Mouse (Mus musculus) adipocyte (in vitro differentiated cells): ENCODE measurements at regions not wholly inside any gene's neighbourhood (a gene's known extent, or its start where the extent isn't known, plus 50 kb on each side); places are given as distances from the start of the nearest gene placed in this dataset.

Source experiments
- DNase-seq: peaks from one replicate; pipeline ENCODE4 v3.0.0-alpha.2; 2016; ENCODE audit warnings: low spot score

DNA sequence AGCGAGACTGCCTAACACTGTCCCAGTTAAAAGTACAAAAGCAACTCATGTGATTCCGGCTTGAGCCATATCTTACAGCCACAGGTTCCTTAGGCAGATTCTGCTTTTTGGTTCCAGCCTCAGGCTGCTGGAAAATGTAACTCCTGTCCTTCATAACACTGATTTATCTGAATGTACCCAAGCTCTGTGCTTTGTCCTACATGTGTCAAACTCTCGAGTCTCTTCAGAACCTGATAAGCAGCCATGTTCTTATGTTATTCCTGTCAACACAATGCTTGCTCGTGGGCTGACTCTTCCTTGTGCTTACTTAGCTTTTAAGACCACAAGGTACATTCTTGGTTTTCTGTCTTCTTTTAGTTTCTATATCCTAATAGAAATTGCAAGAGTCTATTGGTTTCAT lies 556.3 kb downstream of the Adgrl2 start:
- DNase-seq: no peak

- peak; percentile 7 for DNase-seq
Observed at GRCm38 (mm10) chr3:148429012-148429865, 561.1 kb downstream of the Adgrl2 start.

GRCm38 (mm10) chr3:148424089-148424488 lies 566.3 kb downstream of the Adgrl2 start:
- no peak for DNase-seq

DNA sequence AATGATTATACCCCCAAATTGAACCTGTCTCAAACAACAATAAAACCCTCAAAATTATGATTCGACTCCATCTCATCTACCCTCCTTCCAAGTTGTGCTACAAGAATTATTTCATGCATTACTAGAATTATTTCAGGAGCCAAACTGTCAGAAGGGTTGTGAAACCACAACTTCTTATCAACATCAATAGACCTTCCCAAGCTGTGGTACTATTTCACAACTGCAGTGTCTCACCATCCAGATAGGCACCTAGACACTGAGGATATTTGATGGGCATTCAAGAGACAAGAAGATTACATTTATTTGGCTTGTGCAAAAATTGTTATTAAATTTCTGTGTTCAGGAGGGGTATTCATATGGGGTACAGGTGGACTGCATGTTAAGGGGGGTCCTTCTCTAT lies 567.0 kb downstream of the Adgrl2 start:
- no peak for DNase-seq

GRCm38 (mm10) chr3:148422720-148423119 lies 567.6 kb downstream of the Adgrl2 start:
- no peak for DNase-seq

GRCm38 (mm10) chr3:148422205-148422604 lies 568.1 kb downstream of the Adgrl2 start:
- DNase-seq: no peak

DNA sequence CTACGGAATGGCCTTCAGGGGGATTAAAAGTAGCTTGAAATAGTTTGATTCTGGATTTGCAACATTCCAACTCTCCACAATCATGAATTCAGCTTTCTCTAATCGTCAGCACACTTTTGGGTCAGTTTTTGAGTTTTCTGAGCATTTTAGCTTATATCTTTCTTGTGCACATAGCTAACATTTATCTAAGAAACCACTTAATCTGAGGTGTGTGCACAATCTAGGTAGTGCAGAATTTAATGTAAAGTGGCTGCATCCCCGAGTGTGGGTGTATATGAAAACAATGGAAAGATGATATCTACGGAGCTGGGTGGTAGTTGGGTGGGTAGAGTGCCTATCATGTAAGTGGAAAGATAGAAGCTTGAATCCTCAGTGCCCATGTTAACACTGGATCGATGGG lies 570.1 kb downstream of the Adgrl2 start:
- no peak for DNase-seq

GRCm38 (mm10) chr3:148419462-148420074 lies 570.8 kb downstream of the Adgrl2 start:
- DNase-seq: no peak

- DNase-seq: no peak
Observed at GRCm38 (mm10) chr3:148418067-148418466, 572.3 kb downstream of the Adgrl2 start.

- no peak for DNase-seq
Observed at GRCm38 (mm10) chr3:148415443-148415842, 574.9 kb downstream of the Adgrl2 start.

DNA sequence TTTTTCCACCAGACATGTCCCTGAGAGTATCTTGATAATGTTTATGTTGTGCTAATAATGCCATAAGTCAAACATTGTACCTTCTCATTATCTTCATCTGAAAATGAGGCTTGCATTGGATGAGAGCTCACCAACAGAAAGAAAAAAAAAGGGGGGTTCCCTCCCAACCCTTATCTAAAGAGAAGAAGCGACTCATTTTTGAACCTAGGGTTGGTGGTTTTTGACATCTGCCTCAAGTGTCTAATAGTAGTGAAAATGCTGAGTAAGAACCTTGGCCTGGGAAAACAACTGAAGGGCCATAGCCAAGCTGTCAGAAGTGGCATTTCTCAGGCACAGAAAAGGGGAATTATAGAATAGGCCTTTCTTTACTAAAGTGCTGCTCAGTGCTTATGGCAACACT lies 577.3 kb downstream of the Adgrl2 start:
- DNase-seq: no peak

DNA sequence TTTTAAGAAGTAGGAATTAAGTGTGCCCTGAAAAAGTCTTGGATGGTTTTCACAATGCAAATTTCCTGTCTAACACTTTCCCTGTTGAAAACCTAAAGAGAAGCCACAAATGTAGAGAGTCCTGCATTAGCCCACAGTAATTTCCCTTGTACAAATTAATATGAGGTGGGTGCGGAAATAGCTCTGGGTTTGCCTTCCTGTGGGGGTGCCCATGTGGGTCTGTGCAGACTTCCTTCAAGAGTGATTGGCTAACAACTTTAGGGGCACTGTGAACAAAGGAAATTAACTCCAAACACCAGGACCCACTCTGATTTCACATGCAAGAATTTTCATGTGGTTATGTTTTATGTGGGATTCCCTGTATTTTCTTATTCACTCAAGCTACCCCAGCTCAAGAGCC lies 578.2 kb downstream of the Adgrl2 start:
- no peak for DNase-seq

GRCm38 (mm10) chr3:148398349-148398748 lies 592.0 kb downstream of the Adgrl2 start:
- DNase-seq: no peak

DNA sequence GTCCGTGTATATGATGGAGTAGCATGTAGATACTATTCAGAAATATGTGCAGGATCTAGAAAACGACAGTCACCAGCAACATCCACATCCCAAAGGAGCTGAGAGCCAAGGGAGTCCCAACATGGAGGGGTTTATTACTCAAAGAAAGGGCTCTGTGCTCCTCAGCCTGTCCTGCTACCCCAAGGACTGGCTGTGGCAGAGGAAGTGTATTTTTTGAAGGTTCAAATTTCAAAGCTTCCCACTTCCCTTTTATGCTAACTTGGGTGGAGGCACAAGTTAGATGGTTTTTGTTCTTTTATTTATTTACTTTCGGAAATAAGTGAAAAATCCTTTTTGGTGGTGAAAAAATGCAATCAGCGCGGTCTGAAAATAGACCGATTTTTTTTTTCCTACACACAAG lies 602.8 kb downstream of the Adgrl2 start:
- no peak for DNase-seq

GRCm38 (mm10) chr3:148385712-148386111 lies 604.6 kb downstream of the Adgrl2 start:
- DNase-seq: no peak

- DNase-seq: no peak
Observed at GRCm38 (mm10) chr3:148381057-148381456, 609.3 kb downstream of the Adgrl2 start.

GRCm38 (mm10) chr3:148363331-148363730 lies 627.0 kb downstream of the Adgrl2 start:
- no peak for DNase-seq

GRCm38 (mm10) chr3:148362453-148362864 lies 627.9 kb downstream of the Adgrl2 start:
- DNase-seq: no peak

- peak; percentile 89 for DNase-seq
Observed at GRCm38 (mm10) chr3:148343633-148344361, 646.6 kb downstream of the Adgrl2 start.

DNA sequence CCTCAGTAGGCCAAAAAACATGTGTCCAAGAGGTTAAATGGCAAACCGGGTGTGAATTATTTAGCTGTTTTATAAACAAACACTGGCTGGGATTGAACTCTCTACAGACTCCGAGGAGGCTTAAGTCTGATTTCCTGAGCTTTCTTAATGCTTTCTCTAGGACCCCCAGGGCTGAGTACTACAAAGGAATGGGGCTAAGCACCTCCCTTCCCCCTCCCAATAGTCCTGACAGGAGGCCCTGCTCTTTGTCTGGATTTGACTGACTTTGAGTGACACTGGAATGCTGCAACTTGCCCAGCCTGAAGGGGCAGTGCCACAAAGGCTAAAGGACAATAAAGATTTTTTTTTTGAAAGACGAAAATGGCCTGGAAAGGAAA lies 647.1 kb downstream of the Adgrl2 start:
- DNase-seq: no peak

GRCm38 (mm10) chr3:148339258-148339657 lies 651.1 kb downstream of the Adgrl2 start:
- DNase-seq: no peak

DNA sequence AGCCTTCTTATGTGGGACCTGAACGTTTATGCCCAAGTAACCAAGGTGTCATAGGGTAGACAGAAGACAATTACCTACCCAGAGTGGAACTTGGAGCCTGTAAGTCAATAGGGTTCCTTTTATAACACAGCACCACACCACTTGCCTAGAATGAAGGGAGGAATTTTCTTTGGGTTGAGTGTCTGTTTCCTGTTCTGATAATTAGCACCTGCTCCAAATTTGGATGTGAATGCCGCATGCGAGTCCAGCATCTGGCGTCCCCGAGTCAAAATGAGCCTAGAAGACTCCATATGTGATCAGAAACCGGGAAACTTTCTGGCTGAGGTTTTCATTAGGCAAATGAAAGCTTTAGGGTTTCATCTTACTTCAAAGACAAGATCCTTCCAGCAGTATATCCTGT lies 653.7 kb downstream of the Adgrl2 start:
- DNase-seq: no peak

- DNase-seq: no peak
Observed at GRCm38 (mm10) chr3:148336091-148336511, 654.3 kb downstream of the Adgrl2 start.
